Mouse (Mus musculus) stomach, embryonic 16.5 days (tissue): Measurements from ENCODE around the gene Tm9sf3. TPM values are rescaled to one million over a fixed set of nuclear protein-coding genes. Genes with fewer than 3 reads are reported as not detected.
A peak's percentile ranks its signal among the peaks of the same experiment; 100 is the strongest.
"Not testable (repeated sequence)": the region's sequence is repeated elsewhere in the genome, so short reads cannot be mapped to it uniquely, and the experiment has no call there.

Source experiments
- ATAC-seq: fragments of 200-750 bp; cut with Nextera tagmentation; 2 replicates; pipeline ENCODE4 v1.8.0; 2017; ENCODE audit warnings: moderate number of reproducible peaks, moderate TSS enrichment; ENCODE audit not compliant: insufficient read depth, low FRiP score
- H3K27ac ChIP-seq: fragments of 300-500 bp; sonication (generic); 2 replicates; pipeline ENCODE4 v1.5.1; 2014; ENCODE audit warnings: low read length
- H3K27me3 ChIP-seq: fragments of 300-500 bp; sonication (generic); 2 replicates; pipeline ENCODE4 v1.6.1; 2014; ENCODE audit warnings: low read length, control low read depth, mixed read lengths; ENCODE audit not compliant: control insufficient read depth, insufficient read depth
- H3K36me3 ChIP-seq: fragments of 300-500 bp; sonication (generic); 2 replicates; pipeline ENCODE4 v1.6.1; 2014; ENCODE audit warnings: low read length; ENCODE audit not compliant: control insufficient read depth, insufficient read depth
- H3K4me1 ChIP-seq: fragments of 300-500 bp; sonication (generic); 2 replicates; pipeline ENCODE4 v1.6.1; 2014; ENCODE audit warnings: low read length, control low read depth, mixed read lengths; ENCODE audit not compliant: control insufficient read depth, insufficient read depth
- H3K4me2 ChIP-seq: fragments of 300-500 bp; sonication (generic); 2 replicates; pipeline ENCODE4 v1.6.1; 2014; ENCODE audit warnings: low read depth, low read length, mixed read lengths
- H3K4me3 ChIP-seq: fragments of 300-500 bp; sonication (generic); replicated peaks from 2 replicates; pipeline ENCODE4 v1.5.1; 2014; ENCODE audit warnings: mild to moderate bottlenecking, low read length
- H3K9ac ChIP-seq: fragments of 300-500 bp; sonication (generic); 2 replicates; pipeline ENCODE4 v1.6.1; 2014; ENCODE audit warnings: low read length
- H3K9me3 ChIP-seq: fragments of 300-500 bp; sonication (generic); replicated peaks from 2 replicates; pipeline ENCODE4 v1.6.1; 2016; ENCODE audit warnings: low read length, control low read depth; ENCODE audit not compliant: control insufficient read depth
- WGBS: fragments of 180-500 bp; shearing (Covaris S2); extraction: QIAGEN DNeasy Blood & Tissue Kit; methylation state at CpG from one replicate; pipeline ENCODE4 v1.1.7; 2014; 5-methylcytosine and 5-hydroxymethylcytosine counted together
- polyA plus RNA-seq: library from polyadenylated mRNA; unstranded; fragments of >200 nt; fragmentation: Nextera tagmentation; extraction: Ambion mirVana; gene quantifications from 2 replicates; pipeline ENCODE4 v1.2.1, GENCODE M21; 2015

Tm9sf3 gene
- polyA plus RNA-seq: 136 and 151 TPM in 2 replicates

DNA sequence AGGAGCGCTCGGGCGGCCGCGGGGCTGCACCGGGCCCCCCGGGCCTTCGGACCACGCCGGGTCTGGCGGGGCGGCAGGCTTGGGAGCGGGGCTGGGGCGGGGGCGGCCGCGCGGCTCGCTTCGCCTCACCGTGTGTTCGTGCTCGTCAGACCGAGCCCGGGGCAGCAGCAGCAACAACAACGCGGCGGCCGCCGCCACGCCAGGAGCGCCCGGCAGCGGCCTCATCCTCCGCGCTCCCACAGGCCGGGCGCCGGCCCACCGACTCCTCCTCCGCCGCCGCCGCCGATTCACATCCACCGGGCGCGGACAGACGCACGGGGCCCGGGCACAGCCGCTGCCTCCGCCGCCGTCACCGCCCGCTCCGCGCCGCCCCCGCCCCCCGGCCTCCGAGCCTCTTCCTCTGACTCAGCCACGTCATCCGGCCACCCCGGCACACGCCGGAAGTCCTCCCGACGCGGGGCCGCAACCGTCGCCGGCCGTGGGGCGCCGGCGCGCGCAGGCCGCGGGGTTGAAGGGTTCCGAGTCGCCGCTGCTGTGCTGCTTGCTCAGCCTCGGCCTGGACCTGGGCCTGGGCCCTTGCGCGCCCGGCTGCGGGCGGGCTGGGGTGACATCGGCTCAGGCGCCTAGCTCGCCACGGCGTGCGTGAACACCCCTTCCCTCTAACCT lies at the start of gene Tm9sf3:
Tm9sf3 (minus strand) TSS at position 368 of the 666 bp plus-strand sequence.
- Histone ChIP-seq H3K9ac (peak within 1 kb of the TSS; percentile 99), H3K4me2 (peak within 1 kb of the TSS; percentile 63), H3K36me3 (no peaks in the 10 kb centered on the region), H3K4me1 (peaks cover 25% of the 10 kb centered on the region), H3K9me3 (no peaks in the 10 kb centered on the region), H3K27me3 (no peaks in the 10 kb centered on the region), H3K27ac (peak within 1 kb of the TSS; percentile 99), H3K4me3 (peak within 1 kb of the TSS; percentile 93)
- under 1% methylated on average over 85 of the region's 98 CpGs for WGBS
- peak; percentile 92 for ATAC-seq

DNA sequence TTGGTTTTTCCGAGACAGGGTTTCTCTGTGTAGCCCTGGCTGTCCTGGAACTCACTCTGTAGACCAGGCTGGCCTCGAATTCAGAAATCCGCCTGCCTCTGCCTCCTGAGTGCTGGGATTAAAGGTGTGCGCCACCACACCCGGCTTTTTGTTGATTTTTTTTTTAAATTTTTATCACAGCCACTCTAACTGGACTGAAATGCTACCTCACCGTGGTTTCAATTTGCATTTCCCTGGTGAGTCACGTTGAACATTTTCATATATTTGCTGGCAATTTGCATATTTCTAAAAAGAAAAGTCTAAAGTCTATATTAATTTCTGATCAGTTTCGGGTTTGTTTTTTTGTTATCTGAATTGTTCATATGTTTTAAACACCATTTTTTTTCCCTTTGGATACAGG lies 48.8 kb upstream of the Tm9sf3 start:
- 87% methylated on average over 8 of the region's 8 CpGs for WGBS
- ATAC-seq, H3K4me2 ChIP-seq, H3K4me1 ChIP-seq, H3K9ac ChIP-seq, H3K27ac ChIP-seq, H3K27me3 ChIP-seq, H3K4me3 ChIP-seq, H3K36me3 ChIP-seq, H3K9me3 ChIP-seq: not testable (repeated sequence)

DNA sequence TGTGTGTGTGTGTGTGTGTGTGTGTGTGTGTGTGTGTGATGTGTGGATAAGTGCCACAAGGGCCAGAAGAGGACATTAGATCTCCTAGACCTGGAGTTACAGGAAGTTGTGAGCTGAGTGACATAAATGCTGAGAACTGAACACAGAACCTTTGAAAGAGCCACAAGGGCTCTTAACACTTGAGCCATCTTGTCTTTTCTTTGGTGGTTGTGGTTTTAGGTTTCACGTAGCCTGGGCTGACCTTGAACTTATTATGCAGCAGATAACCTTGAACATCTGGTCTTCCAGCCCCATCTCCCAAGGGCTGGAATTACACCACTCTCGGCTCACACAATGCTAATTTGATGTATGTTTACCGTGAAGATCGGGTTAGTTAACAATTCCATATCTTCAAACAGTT lies 48.2 kb upstream of the Tm9sf3 start:
- ATAC-seq: no peak
- no peak overlapping the region for H3K4me2 ChIP-seq
- H3K9me3 ChIP-seq: no peaks in the 10 kb centered on the region
- H3K4me3 ChIP-seq: no peak overlapping the region
- no peaks in the 10 kb centered on the region for H3K27me3 ChIP-seq
- no peak overlapping the region for H3K9ac ChIP-seq
- WGBS: 65% methylated on average over 4 of the region's 4 CpGs
- no peaks in the 10 kb centered on the region for H3K4me1 ChIP-seq
- no peak overlapping the region for H3K27ac ChIP-seq
- no peaks in the 10 kb centered on the region for H3K36me3 ChIP-seq

DNA sequence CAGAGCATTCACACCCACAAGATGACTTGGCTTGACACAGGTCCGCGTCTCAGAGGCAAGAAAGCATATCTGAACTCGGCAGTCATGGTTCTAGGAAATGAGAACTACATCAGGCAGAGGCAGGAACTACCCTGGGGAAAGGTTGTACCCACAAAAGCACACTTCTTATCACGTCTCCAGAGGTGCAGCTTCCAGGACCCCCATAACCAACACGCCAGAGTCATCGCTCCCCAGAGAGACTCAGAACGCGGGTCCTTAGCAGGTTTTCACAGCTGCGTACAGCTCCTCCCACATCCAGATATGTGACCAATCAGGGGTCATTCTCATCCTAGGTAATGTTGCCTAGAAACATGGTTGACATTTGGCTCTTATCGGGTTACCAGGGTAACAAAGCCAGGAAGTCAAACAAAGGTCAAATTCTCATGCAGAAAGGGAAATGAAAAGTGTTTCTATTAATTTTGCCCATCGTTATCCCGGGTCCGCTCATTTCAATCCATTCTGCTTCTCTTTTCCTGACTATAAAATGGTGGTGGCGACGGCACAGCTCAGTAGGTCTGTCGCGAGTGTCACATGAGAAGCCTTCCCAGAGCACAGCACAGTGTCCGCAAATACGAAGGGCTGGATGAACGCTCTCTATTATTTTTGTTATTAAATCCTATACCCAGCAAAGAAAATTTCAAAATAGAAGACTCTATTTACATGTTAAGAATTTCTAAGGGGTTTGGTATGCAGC lies 47.3 kb upstream of the Tm9sf3 start:
- H3K27me3 ChIP-seq: no peaks in the 10 kb centered on the region
- no peak overlapping the region for H3K27ac ChIP-seq
- H3K4me1 ChIP-seq: no peaks in the 10 kb centered on the region
- peak; percentile 77 for ATAC-seq
- no peak overlapping the region for H3K9ac ChIP-seq
- peak overlapping the region; percentile 36 for H3K4me3 ChIP-seq
- H3K36me3 ChIP-seq: no peaks in the 10 kb centered on the region
- peak overlapping the region; percentile 59 for H3K4me2 ChIP-seq
- no peaks in the 10 kb centered on the region for H3K9me3 ChIP-seq
- WGBS: 13% methylated on average over 20 of the region's 20 CpGs

DNA sequence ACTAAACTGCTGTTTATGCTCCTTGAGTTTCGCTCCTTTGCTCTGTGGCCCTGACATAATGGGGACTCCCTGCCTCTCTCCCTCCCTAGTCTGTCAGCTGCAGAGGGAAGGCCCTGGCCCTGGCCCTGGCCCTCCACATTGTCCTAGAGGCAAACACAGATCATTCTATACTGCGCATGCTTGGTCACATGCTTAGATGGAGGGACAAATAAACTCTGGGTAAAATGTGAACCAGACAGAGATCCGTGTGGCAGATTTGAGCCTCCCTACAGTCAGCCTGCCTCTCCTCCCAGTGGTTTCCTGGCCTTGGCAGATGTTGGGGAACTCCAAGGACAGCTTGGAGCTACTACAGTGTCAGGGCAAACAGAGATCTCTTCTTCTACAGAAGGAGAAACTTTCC lies 40.1 kb upstream of the Tm9sf3 start:
- 74% methylated on average over 3 of the region's 3 CpGs for WGBS
- H3K9ac ChIP-seq: no peak overlapping the region
- ATAC-seq: no peak
- no peak overlapping the region for H3K27ac ChIP-seq
- no peaks in the 10 kb centered on the region for H3K27me3 ChIP-seq
- no peak overlapping the region for H3K4me2 ChIP-seq
- H3K9me3 ChIP-seq: no peaks in the 10 kb centered on the region
- no peaks in the 10 kb centered on the region for H3K4me1 ChIP-seq
- no peak overlapping the region for H3K4me3 ChIP-seq
- no peaks in the 10 kb centered on the region for H3K36me3 ChIP-seq

DNA sequence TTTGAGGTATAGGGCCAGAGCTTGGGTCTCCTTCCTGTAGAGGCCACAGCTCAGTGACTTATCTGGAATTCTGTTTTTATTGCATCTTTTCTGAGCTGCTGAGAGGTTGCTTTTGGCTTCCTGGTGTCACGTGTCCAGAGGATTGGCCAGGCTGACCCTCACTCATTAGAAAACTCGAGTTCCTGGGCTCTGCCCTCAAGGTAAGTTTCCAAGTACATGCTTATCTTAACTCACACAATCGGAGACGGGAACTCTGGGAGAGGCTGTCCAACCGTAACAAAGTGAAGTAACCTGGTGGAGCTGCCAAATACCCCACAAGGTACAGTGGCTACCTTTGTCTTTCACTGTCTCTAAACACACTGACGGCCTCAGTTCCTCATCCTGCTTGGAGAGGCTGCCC lies 39.6 kb upstream of the Tm9sf3 start:
- no peak for ATAC-seq
- no peaks in the 10 kb centered on the region for H3K27me3 ChIP-seq
- no peak overlapping the region for H3K4me3 ChIP-seq
- H3K36me3 ChIP-seq: no peaks in the 10 kb centered on the region
- H3K4me2 ChIP-seq: no peak overlapping the region
- no peaks in the 10 kb centered on the region for H3K4me1 ChIP-seq
- H3K9me3 ChIP-seq: no peaks in the 10 kb centered on the region
- H3K9ac ChIP-seq: no peak overlapping the region
- 51% methylated on average over 6 of the region's 6 CpGs for WGBS
- no peak overlapping the region for H3K27ac ChIP-seq

DNA sequence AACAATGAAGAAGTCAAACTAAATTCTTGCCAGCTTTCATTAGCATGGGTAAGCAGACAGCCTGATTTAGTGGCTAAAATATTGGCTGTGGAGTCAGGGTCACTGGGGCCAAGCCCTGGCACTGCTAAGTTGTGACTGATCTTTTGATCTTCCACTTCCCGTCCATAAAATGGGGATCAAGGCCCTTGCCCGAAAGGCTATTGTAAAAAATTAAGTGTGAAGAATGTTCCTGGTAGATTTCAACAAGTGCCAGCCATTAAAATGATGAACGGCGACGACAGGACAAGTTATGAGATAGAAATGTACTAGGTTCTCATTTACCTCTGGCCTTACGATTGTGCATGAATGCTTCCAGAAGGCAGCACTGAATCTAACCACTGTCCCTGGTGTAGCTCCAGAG lies 38.1 kb upstream of the Tm9sf3 start:
- Histone ChIP-seq H3K9ac (no peak overlapping the region), H3K27me3 (no peaks in the 10 kb centered on the region), H3K4me3 (no peak overlapping the region), H3K4me1 (no peaks in the 10 kb centered on the region), H3K4me2 (no peak overlapping the region), H3K36me3 (no peaks in the 10 kb centered on the region), H3K9me3 (no peaks in the 10 kb centered on the region), H3K27ac (no peak overlapping the region)
- ATAC-seq: no peak
- WGBS: 63% methylated on average over 6 of the region's 6 CpGs

DNA sequence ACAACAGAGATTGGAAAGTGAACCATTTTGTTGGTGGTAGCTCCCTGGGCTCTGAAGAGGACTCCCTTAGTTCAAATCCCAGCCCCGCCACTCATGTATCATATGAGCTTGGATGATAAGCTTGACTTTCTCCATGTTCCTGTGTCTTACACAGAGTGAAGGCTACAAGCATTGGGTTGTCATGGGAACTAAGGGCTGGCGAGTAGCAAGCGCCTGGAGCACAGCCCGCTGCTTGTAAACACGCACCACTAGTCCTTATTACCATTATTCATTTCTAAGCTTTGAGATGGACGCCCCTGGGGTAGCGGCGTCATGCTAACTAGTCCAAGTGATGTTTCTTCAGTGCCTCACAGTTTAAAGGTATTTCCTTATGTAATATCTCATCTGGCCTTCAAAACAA lies 35.6 kb upstream of the Tm9sf3 start:
- WGBS: 81% methylated on average over 8 of the region's 8 CpGs
- Histone ChIP-seq H3K4me3 (no peak overlapping the region), H3K9me3 (no peaks in the 10 kb centered on the region)

DNA sequence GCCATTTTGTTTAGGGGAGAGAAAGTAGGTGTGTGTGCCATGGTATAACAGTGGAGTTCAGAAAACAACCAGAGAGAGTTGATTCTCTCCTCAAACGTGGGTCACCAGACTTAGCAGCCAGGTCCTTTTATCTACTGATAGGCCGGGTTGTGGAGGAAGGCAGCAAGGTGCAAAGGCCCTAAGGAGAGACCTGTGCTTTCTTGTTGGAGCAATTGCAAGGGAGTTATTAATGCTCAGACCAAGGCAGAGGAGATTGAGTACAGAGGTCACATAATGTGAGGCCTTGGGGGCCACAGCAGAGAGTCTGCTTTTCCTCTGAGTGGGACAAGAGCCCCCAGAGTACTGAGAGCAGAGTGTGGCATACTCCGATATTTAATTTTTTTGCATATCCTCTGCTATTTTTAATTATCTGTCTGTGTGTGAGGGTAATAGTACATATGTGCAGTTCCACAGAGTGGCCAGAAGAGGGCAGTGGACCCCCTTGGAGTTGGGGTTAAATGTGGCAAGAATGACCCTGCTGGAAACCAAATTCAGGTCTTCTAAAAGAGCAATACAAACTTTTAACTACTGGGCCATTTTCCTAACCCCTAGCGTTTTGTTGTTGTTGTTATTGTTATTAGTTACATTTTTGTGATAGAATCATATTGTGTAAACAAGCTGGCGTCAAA lies 27.3 kb upstream of the Tm9sf3 start:
- no peaks in the 10 kb centered on the region for H3K9me3 ChIP-seq
- H3K9ac ChIP-seq: no peak overlapping the region
- ATAC-seq: no peak
- WGBS: 61% methylated on average over 5 of the region's 5 CpGs
- H3K27me3 ChIP-seq: no peaks in the 10 kb centered on the region
- H3K27ac ChIP-seq: no peak overlapping the region
- H3K4me2 ChIP-seq: no peak overlapping the region
- no peaks in the 10 kb centered on the region for H3K4me1 ChIP-seq
- no peak overlapping the region for H3K4me3 ChIP-seq
- H3K36me3 ChIP-seq: no peaks in the 10 kb centered on the region

More for the DNA sequence above, 35.6 kb upstream of the Tm9sf3 start:
- Histone ChIP-seq H3K27me3 (no peaks in the 10 kb centered on the region), H3K36me3 (no peaks in the 10 kb centered on the region), H3K9ac (no peak overlapping the region), H3K27ac (no peak overlapping the region), H3K4me1 (no peaks in the 10 kb centered on the region), H3K4me2 (no peak overlapping the region)
- ATAC-seq: no peak
